Mouse (Mus musculus) naive thymus-derived CD4-positive, alpha-beta T cell, adult 5 months (primary cell): ENCODE results near the gene Cyb5r4. TPM values are rescaled to one million over a fixed set of nuclear protein-coding genes. Genes with fewer than 3 reads are reported as not detected.

Source experiments
- polyA plus RNA-seq: library from polyadenylated mRNA; unstranded; fragments of 100-300 nt; shearing (Covaris generic); gene quantifications from one replicate; pipeline ENCODE4 v1.2.1, GENCODE M21; 2017

The Cyb5r4 gene
- 63.0 TPM for polyA plus RNA-seq

GRCm38 (mm10) chr9:87021778-87022523 lies at the start of gene Cyb5r4:
Cyb5r4 (plus strand) TSS chr9:87022014.

GRCm38 (mm10) chr9:87015288-87015937 lies 6.4 kb upstream of the Cyb5r4 start, which contains the start of gene Ripply2:
Ripply2 (plus strand) TSS chr9:87015537.

Other genes starting within 250 kb of the Cyb5r4 start
- not detected for gene Snap91, start 141.4 kb upstream of the Cyb5r4 start, polyA plus RNA-seq
- not detected for gene Ripply2, start 6.5 kb upstream of the Cyb5r4 start, polyA plus RNA-seq
- gene Mrap2, start 122.3 kb downstream of the Cyb5r4 start, polyA plus RNA-seq, result not detected
- gene Cep162, start 233.5 kb downstream of the Cyb5r4 start, polyA plus RNA-seq, result 4.3 TPM